ENCODE assay signal across 27 mouse cellular contexts in the genomic region with DNA sequence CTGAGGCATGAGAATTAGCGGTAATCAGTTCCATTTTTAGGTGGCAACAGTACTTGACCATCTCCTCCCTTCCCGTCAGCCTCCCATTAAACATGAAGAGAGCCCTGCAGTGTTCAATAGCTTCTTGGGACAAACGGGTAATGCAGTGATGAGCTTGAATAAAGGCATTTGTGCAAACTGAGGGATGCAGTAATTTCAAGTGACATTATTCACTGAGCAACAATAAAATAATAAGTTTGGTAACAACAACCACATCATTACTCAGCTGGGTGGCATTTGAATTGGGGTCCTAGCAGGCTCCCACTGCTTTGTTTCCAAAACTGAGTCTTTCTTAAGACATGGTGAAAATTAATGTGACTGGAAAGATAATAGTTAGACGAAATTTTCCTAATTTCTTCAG.
A peak's percentile ranks its signal among the peaks of the same experiment; 100 is the strongest.
DNase-seq lines count a peak whose midpoint lies in the region; ATAC-seq and TF ChIP-seq lines count a peak whose summit lies in the region.
"Had no signal": no experiment of that assay in that cellular context is flagged by ENCODE, and none has a peak within 500 bp of the region (broad histone marks: within the 10 kb centered on the region; RNA-seq: fewer than 3 reads in every experiment).

No protein-coding gene starts in this region.

- H3K9ac ChIP-seq in embryonic facial prominence, embryonic 14.5 days (ENCODE audit: low read depth, low read length): no peak overlapping the region
- H3K9ac ChIP-seq: embryonic facial prominence, embryonic 15.5 days; heart, embryonic 13.5 days; hindbrain, embryonic 14.5 days had no signal

- H3K9me3 ChIP-seq in embryonic facial prominence, embryonic 14.5 days (ENCODE audit: control insufficient read depth, low read length): no peaks in the 10 kb centered on the region
- no peaks in the 10 kb centered on the region for H3K9me3 ChIP-seq in embryonic facial prominence, embryonic 10.5 days
- H3K9me3 ChIP-seq: embryonic facial prominence, embryonic 15.5 days; G1E; heart, embryonic 10.5 days; heart, embryonic 13.5 days had no signal

- TF ChIP-seq POLR2A in brain, embryonic 14.5 days (IDR thresholded peaks at IDR 0.05; ENCODE audit: borderline replicate concordance, extremely low read depth, insufficient read depth, insufficient read length, poor library complexity, severe bottlenecking): no peak

- no peaks in the 10 kb centered on the region for H3K36me3 ChIP-seq in embryonic facial prominence, embryonic 14.5 days (ENCODE audit: control insufficient read depth, insufficient read depth, low read length)
- no peaks in the 10 kb centered on the region for H3K36me3 ChIP-seq in embryonic facial prominence, embryonic 10.5 days (replicated peaks)
- H3K36me3 ChIP-seq: embryonic facial prominence, embryonic 15.5 days; G1E; heart, embryonic 10.5 days; heart, embryonic 13.5 days had no signal

- no peak for ATAC-seq in embryonic facial prominence, embryonic 14.5 days (ENCODE audit: low read depth)
- ATAC-seq: forebrain, embryonic 16.5 days; hindbrain, postnatal 0 days; inflammation-experienced regulatory T-cells, adult 6 months; intestine, embryonic 16.5 days had no signal

- TF ChIP-seq CTCF in brain, embryonic 14.5 days (IDR thresholded peaks at IDR 0.05; ENCODE audit: borderline replicate concordance, extremely low read depth, insufficient read depth, insufficient read length): no peak
- no peak for TF ChIP-seq CTCF in left cerebral cortex, adult 2 months (IDR thresholded peaks at IDR 0.05)

- no peak overlapping the region for H3K27ac ChIP-seq in embryonic facial prominence, embryonic 14.5 days (replicated peaks; ENCODE audit: low read depth, low read length)
- no peak overlapping the region for H3K27ac ChIP-seq in embryonic facial prominence, embryonic 10.5 days (replicated peaks)
- H3K27ac ChIP-seq in left cerebral cortex, adult 2 months: no peak overlapping the region
- H3K27ac ChIP-seq: embryonic facial prominence, embryonic 15.5 days; heart, adult 2 months; heart, embryonic 10.5 days; heart, embryonic 13.5 days; hindbrain, embryonic 14.5 days; hindbrain, postnatal 0 days had no signal

- no peak overlapping the region for H3K4me2 ChIP-seq in embryonic facial prominence, embryonic 14.5 days (ENCODE audit: low read depth, low read length)
- H3K4me2 ChIP-seq: embryonic facial prominence, embryonic 15.5 days; heart, embryonic 13.5 days; hindbrain, embryonic 14.5 days had no signal

- intact Hi-C loops in left cerebral cortex, adult 2 months (cut with DNase I): no loop called here

- no peaks in the 10 kb centered on the region for H3K27me3 ChIP-seq in embryonic facial prominence, embryonic 14.5 days (replicated peaks; ENCODE audit: control insufficient read depth, insufficient read depth, low read length)
- H3K27me3 ChIP-seq in embryonic facial prominence, embryonic 10.5 days (replicated peaks; ENCODE audit: low read depth, poor library complexity, severe bottlenecking): no peaks in the 10 kb centered on the region
- H3K27me3 ChIP-seq: CH12.LX; embryonic facial prominence, embryonic 15.5 days; heart, embryonic 13.5 days had no signal

- no peaks in the 10 kb centered on the region for H3K4me1 ChIP-seq in embryonic facial prominence, embryonic 14.5 days (ENCODE audit: control insufficient read depth, insufficient read depth, low read length)
- no peaks in the 10 kb centered on the region for H3K4me1 ChIP-seq in embryonic facial prominence, embryonic 10.5 days
- H3K4me1 ChIP-seq: embryonic facial prominence, embryonic 15.5 days had no signal

- WGBS in embryonic facial prominence, embryonic 14.5 days: 61% methylated on average over 4 of the region's 4 CpGs
- 63% methylated on average over 4 of the region's 4 CpGs for WGBS in embryonic facial prominence, embryonic 10.5 days

- no peak overlapping the region for H3K4me3 ChIP-seq in embryonic facial prominence, embryonic 14.5 days (ENCODE audit: low read depth, low read length)
- H3K4me3 ChIP-seq in embryonic facial prominence, embryonic 10.5 days: no peak overlapping the region
- no peak overlapping the region for H3K4me3 ChIP-seq in left cerebral cortex, adult 2 months
- H3K4me3 ChIP-seq: embryonic facial prominence, embryonic 15.5 days; heart, adult 2 months; heart, embryonic 10.5 days; heart, embryonic 13.5 days had no signal

- DNase-seq in embryonic facial prominence, embryonic 14.5 days (ENCODE audit: low spot score): peak; percentile 6
- DNase-seq in embryonic facial prominence, embryonic 10.5 days (ENCODE audit: low spot score): no peak
- DNase-seq in Muller cell, postnatal 12 days (ENCODE audit: inconsistent ontology term): peak; percentile 97
- peak; percentile 31 for DNase-seq in brain, embryonic 14.5 days (ENCODE audit: low read depth)
- no peak for DNase-seq in left cerebral cortex, adult 2 months (ENCODE audit: extremely low spot score in 1 of 2, low spot score in 2 of 2)
- DNase-seq in left cerebral cortex, adult 11 months (ENCODE audit: low spot score): no peak
- DNase-seq: adrenal gland, adult 2 months; adrenal gland, postnatal 14 days; B cell, adult 2 months; cerebellum, adult 18-20 months; cerebellum, adult 9-10 months; cerebellum, postnatal 14 days; gastrocnemius, postnatal 10 days; gastrocnemius, postnatal 36 days; heart, adult 2 months; heart, postnatal 14 days; heart, postnatal 4 days had no signal

Comparison
In these comparisons a context has a peak if more than half of its experiments do, and no peak if none do; other contexts are left out.
1. DNase-seq: peak in embryonic facial prominence, embryonic 14.5 days (single experiment), Muller cell, postnatal 12 days (single experiment) and brain, embryonic 14.5 days (single experiment); none in embryonic facial prominence, embryonic 10.5 days (single experiment), left cerebral cortex, adult 2 months (0 of 2) and left cerebral cortex, adult 11 months (single experiment).